Mouse (Mus musculus): ENCODE results near the gene Kazn.

Kazn gene

GRCm38 (mm10) chr4:142136766-142137503, 102.3 kb downstream of the Kazn start:
- ChIA-PET CTCF (interaction anchor here in 2 of 4 experiments (0.6 to 1.0 kb wide), 2 partner anchors 23 to 212 kb away, joined by 5 read pairs; no protein-coding TSS in a partner anchor), POLR2A (interaction anchor here (0.6 to 3.2 kb wide), 17 partner anchors 8 to 1202 kb away, joined by 3 to 16 read pairs (median 4); no protein-coding TSS in a partner anchor)

GRCm38 (mm10) chr4:142135515-142135914, 103.7 kb downstream of the Kazn start:
- POLR2A ChIA-PET: interaction anchor here in 1 of 4 experiments (0.6 to 1.4 kb wide), 4 partner anchors 11 to 66 kb away, joined by 3 to 4 read pairs (median 3); no protein-coding TSS in a partner anchor
- CTCF ChIA-PET: interaction anchor here in 1 of 4 experiments (1.3 kb wide), 1 partner anchor 22 kb away, joined by 3 read pairs; no protein-coding TSS in a partner anchor

GRCm38 (mm10) chr4:142130162-142130561, 109.0 kb downstream of the Kazn start:
- ChIA-PET POLR2A (interaction anchor here in 3 of 4 experiments (0.6 to 2.2 kb wide), 4 partner anchors 9 to 64 kb away, joined by 3 to 6 read pairs (median 3); no protein-coding TSS in a partner anchor), CTCF (no interaction called here)

- CTCF ChIA-PET: interaction anchor here in 1 of 4 experiments (0.8 to 1.6 kb wide), 2 partner anchors 14 to 121 kb away, joined by 4 to 9 read pairs; no protein-coding TSS in a partner anchor
- POLR2A ChIA-PET: interaction anchor here (0.7 to 1.8 kb wide), 13 partner anchors 9 to 120 kb away, joined by 3 to 16 read pairs (median 4); no protein-coding TSS in a partner anchor
These were observed 111.9 kb downstream of the Kazn start for GRCm38 (mm10) chr4:142127275-142127788.

GRCm38 (mm10) chr4:142126641-142127274, 112.4 kb downstream of the Kazn start:
- ChIA-PET POLR2A (interaction anchor here in 3 of 4 experiments (0.7 to 1.8 kb wide), 11 partner anchors 10 to 119 kb away, joined by 3 to 16 read pairs (median 4); no protein-coding TSS in a partner anchor), CTCF (interaction anchor here in 2 of 4 experiments (0.7 to 1.6 kb wide), 4 partner anchors 13 to 288 kb away, joined by 3 to 9 read pairs (median 5); no protein-coding TSS in a partner anchor)

GRCm38 (mm10) chr4:142121164-142121563, 118.0 kb downstream of the Kazn start:
- CTCF ChIA-PET: interaction anchor here in 1 of 4 experiments (1.0 kb wide), 1 partner anchor 33 kb away, joined by 3 read pairs; no protein-coding TSS in a partner anchor
- POLR2A ChIA-PET: interaction anchor here in 2 of 4 experiments (0.5 to 0.8 kb wide), 3 partner anchors 9 to 294 kb away, joined by 3 to 8 read pairs (median 3); no protein-coding TSS in a partner anchor

GRCm38 (mm10) chr4:142118522-142118921, 120.7 kb downstream of the Kazn start:
- ChIA-PET POLR2A (interaction anchor here in 3 of 4 experiments (0.6 to 1.8 kb wide), 5 partner anchors 12 to 891 kb away, joined by 3 to 6 read pairs (median 4); no protein-coding TSS in a partner anchor), CTCF (no interaction called here)

GRCm38 (mm10) chr4:142117993-142118392, 121.2 kb downstream of the Kazn start:
- CTCF ChIA-PET: interaction anchor here in 2 of 4 experiments (1.0 to 1.1 kb wide), 4 partner anchors 14 to 142 kb away, joined by 3 to 5 read pairs (median 3); no protein-coding TSS in a partner anchor

GRCm38 (mm10) chr4:142113306-142113705, 125.9 kb downstream of the Kazn start:
- POLR2A ChIA-PET: interaction anchor here (0.6 to 1.8 kb wide), 5 partner anchors 9 to 379 kb away, joined by 3 to 4 read pairs (median 3); no protein-coding TSS in a partner anchor

More at GRCm38 (mm10) chr4:142117993-142118392, 121.2 kb downstream of the Kazn start:
- POLR2A ChIA-PET: interaction anchor here in 3 of 4 experiments (0.7 to 1.8 kb wide), 6 partner anchors 12 to 532 kb away, joined by 3 to 6 read pairs (median 3); no protein-coding TSS in a partner anchor

GRCm38 (mm10) chr4:142103081-142103671, 136.0 kb downstream of the Kazn start:
- ChIA-PET POLR2A (interaction anchor here (0.6 to 3.4 kb wide), 19 partner anchors 10 to 214 kb away, joined by 3 to 11 read pairs (median 4); no protein-coding TSS in a partner anchor), CTCF (interaction anchor here (0.5 to 1.3 kb wide), 7 partner anchors 10 to 485 kb away, joined by 3 to 16 read pairs (median 4); partner anchors contain the start of gene Tmem82 (in 1 of the 4))

More at GRCm38 (mm10) chr4:142113306-142113705, 125.9 kb downstream of the Kazn start:
- CTCF ChIA-PET: interaction anchor here (0.5 to 1.8 kb wide), 28 partner anchors 10 to 908 kb away, joined by 3 to 10 read pairs (median 4); no protein-coding TSS in a partner anchor

GRCm38 (mm10) chr4:142098303-142098702, 140.9 kb downstream of the Kazn start:
- CTCF ChIA-PET: interaction anchor here (0.6 to 2.7 kb wide), 14 partner anchors 9 to 115 kb away, joined by 3 to 26 read pairs (median 4); no protein-coding TSS in a partner anchor
- POLR2A ChIA-PET: interaction anchor here (0.7 to 3.6 kb wide), 18 partner anchors 10 to 267 kb away, joined by 3 to 25 read pairs (median 5); no protein-coding TSS in a partner anchor

GRCm38 (mm10) chr4:142097871-142098270, 141.3 kb downstream of the Kazn start:
- ChIA-PET CTCF (interaction anchor here (0.6 to 2.7 kb wide), 13 partner anchors 11 to 1540 kb away, joined by 3 to 26 read pairs (median 4); no protein-coding TSS in a partner anchor), POLR2A (interaction anchor here (0.5 to 3.6 kb wide), 23 partner anchors 9 to 267 kb away, joined by 3 to 25 read pairs (median 5); no protein-coding TSS in a partner anchor)

- POLR2A ChIA-PET: interaction anchor here (0.6 to 3.6 kb wide), 17 partner anchors 9 to 101 kb away, joined by 3 to 16 read pairs (median 3); partner anchors contain the start of gene Tmem51 (in 3 of the 4)
- CTCF ChIA-PET: interaction anchor here in 2 of 4 experiments (0.7 to 1.5 kb wide), 3 partner anchors 11 to 91 kb away, joined by 3 to 5 read pairs (median 4); partner anchors contain the start of gene Tmem51 (in 1 of the 2)
These were observed 143.5 kb downstream of the Kazn start for GRCm38 (mm10) chr4:142095513-142096241.

- POLR2A ChIA-PET: interaction anchor here in 2 of 4 experiments (0.5 to 2.3 kb wide), 5 partner anchors 8 to 132 kb away, joined by 3 to 10 read pairs (median 4); partner anchors contain the start of gene Tmem51 (in 1 of the 2)
- CTCF ChIA-PET: interaction anchor here in 1 of 4 experiments (0.6 kb wide), 1 partner anchor 8 kb away, joined by 3 read pairs; no protein-coding TSS in a partner anchor
These were observed 144.8 kb downstream of the Kazn start for GRCm38 (mm10) chr4:142094386-142094785.

GRCm38 (mm10) chr4:142091100-142091499, 148.1 kb downstream of the Kazn start:
- POLR2A ChIA-PET: interaction anchor here in 2 of 4 experiments (0.5 to 1.7 kb wide), 2 partner anchors 21 to 62 kb away, joined by 3 to 5 read pairs; no protein-coding TSS in a partner anchor

GRCm38 (mm10) chr4:142089966-142090365, 149.2 kb downstream of the Kazn start:
- CTCF ChIA-PET: interaction anchor here in 2 of 4 experiments (0.6 to 1.2 kb wide), 3 partner anchors 9 to 84 kb away, joined by 3 to 4 read pairs (median 3); no protein-coding TSS in a partner anchor
- POLR2A ChIA-PET: interaction anchor here in 2 of 4 experiments (0.6 to 1.7 kb wide), 2 partner anchors 9 to 20 kb away, joined by 4 to 5 read pairs; no protein-coding TSS in a partner anchor

More at GRCm38 (mm10) chr4:142091100-142091499, 148.1 kb downstream of the Kazn start:
- CTCF ChIA-PET: interaction anchor here in 1 of 4 experiments (1.2 kb wide), 1 partner anchor 85 kb away, joined by 4 read pairs; no protein-coding TSS in a partner anchor

Data from embryonic stem cell, embryonic (primary cell).